Mouse (Mus musculus) induced T-regulatory cell, adult 2 months (primary cell): ENCODE results near the gene Ttc7b.
A peak's percentile ranks its signal among the peaks of the same experiment; 100 is the strongest.

Experiments used
- DNase-seq: peaks from one replicate; pipeline ENCODE4 v3.0.0-alpha.2; 2012; ENCODE audit warnings: low read depth

Gene Ttc7b

DNA sequence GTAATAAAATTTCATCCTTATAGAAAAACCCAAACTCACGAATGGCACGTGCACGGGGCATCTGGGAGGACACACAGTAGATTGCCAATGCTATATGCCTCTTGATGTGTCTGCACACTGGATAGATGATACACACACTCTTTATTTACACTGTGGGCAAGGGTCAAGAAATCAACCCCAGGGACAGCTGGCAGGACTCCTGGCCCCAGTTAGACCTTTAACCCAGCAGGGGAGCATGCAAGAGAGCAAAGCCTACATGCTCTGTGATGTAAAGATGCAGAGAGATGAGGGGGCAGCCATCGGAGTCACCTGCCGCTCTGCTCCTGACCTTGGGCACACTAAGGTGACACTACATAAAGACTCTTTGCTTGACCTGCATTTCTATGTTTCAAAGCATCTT, 32.3 kb downstream of the Ttc7b start:
- DNase-seq = no peak

- no peak for DNase-seq
Measured at GRCm38 (mm10) chr12:100486232-100486631, 34.4 kb downstream of the Ttc7b start.

DNA sequence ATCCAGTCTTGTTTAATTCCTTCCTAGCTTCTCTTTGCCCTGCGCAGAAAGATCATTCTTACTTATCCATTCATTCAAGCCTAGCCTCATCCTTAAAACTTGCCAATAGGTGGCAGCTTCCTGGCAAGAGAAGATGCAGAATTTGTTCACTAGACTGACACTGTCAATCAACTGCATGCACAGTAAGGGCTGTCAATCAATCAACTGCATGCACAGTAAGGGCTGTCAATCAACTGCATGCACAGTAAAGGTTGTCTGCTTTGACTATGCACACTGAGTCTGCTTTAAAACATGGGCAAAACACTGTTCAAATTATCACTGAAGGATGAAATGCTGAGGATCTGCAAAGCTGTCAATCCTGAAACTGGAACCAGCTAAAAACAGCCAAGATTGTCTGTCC, 37.6 kb downstream of the Ttc7b start:
- no peak for DNase-seq

- DNase-seq = no peak
Measured at GRCm38 (mm10) chr12:100482255-100482654, 38.4 kb downstream of the Ttc7b start.

GRCm38 (mm10) chr12:100481443-100482026, 39.1 kb downstream of the Ttc7b start:
- no peak for DNase-seq

GRCm38 (mm10) chr12:100480642-100481442, 39.8 kb downstream of the Ttc7b start:
- peak; percentile 5 for DNase-seq

GRCm38 (mm10) chr12:100479892-100480621, 40.6 kb downstream of the Ttc7b start:
- DNase-seq = peak; percentile 95

DNA sequence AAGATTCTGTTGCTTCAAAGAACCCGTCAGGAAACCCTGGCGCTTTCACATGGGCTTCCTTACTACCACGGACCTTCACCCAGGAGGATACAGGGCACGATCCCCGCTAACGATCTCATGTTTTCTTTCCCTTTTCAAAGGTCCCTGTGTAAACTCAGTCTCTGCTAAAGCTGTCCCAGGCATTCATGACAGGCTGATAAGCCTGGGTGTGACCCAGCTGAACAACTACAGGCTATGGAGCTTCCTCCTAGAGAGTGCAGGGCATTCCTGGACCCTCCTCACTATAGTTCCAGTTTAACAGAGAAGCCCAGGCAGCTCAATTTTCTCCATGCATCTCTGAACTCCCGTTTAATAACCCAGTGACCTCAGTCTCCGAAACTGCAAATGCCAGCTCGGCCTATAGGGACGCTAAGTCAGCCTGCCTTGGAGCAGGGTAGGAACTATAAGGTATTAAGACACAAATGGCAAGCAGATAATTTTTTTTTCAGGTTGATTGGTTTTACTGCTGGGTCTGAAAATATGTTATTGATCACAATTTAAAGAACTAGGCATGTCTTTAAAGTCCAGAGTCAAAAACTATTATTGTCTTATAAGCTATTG, 41.3 kb downstream of the Ttc7b start:
- peak; percentile 8 for DNase-seq

- no peak for DNase-seq
Measured at GRCm38 (mm10) chr12:100478615-100479014, 42.0 kb downstream of the Ttc7b start.

DNA sequence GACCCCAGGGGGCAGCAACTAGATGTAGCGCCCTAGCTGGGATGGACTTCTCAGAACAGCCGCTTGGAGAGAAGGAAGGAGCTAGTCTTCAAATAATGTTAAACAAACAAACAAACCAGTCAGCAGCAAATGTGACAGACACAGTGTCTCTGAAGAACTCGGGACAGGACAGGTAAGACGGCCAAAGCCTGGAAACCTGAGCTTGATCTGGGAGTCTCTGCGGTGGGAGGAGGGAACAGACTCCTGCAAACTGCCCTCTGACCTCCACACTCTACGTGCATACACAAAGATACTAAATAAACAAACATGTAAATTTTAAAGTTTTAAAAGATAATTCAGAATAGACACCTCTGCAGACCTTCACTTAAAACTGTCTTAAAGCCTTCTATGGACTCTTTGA, 42.5 kb downstream of the Ttc7b start:
- DNase-seq = no peak

DNA sequence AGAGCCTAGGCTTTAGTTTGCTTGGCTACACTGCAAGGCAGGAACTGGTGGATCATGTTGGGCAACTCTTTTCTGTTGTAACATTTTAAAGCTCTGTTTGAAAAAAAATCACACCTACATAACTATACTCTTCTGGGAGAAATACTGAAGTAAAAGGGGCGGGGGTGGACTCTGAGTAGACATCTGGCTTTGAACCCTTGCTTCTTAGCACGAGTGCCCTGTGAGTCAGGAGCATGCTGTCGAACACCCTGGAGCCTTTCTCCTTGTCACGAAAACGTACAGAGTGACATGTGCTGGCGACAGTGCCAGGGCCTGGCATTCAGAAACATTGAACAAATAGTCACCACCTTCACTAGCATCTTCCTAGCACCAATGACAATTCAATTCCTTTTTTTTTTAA, 43.2 kb downstream of the Ttc7b start:
- DNase-seq = no peak

- DNase-seq = no peak
Measured at GRCm38 (mm10) chr12:100476351-100476750, 44.3 kb downstream of the Ttc7b start.

DNA sequence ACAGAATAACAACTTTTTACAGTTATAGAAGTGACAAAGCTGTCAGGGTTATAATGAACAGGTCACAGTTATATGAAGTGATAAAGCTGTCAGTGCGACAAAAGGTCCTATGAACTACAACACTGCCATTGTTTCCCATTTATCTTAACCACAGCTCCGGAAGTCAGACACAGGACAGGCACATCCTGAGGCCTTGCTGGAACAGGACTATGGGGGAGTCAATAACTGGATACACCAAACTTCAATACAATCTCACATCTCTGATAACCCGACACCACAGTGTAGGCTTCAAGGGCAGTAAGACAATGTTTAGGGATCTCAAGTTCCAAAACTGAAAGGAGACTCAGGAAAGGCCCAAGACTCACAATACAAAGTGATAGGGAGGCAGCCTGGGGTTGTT, 45.1 kb downstream of the Ttc7b start:
- no peak for DNase-seq

DNA sequence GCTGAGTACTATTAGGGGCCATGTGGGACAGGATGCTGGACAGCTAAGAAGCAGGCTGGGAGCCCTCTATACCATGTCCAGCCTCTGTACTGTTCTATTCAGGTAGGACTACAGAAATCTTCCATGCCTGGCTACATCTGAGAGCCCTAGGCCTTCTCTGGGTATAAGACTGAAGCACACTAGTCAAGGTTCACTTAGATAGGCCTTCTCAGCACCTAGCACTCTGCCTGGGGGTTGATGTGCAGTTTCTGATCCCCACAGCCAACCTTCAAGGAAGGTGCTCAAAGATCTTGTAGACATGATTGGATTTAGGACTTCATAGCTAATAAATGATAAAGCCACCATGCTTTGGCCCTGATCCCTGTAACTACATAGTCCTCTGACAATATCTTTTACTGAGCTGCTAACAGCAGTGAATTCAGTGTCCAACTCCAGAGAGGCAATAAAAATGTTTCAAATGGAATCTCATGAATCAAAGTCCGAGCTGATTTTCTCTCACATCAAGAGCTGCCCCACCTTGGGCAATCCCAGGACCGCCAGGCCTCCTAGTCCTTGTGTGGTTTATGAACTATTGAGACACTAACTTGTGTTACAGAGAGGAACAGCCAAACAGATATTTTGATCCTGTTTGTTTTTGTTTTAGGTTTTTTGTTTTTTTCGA, 45.8 kb downstream of the Ttc7b start:
- no peak for DNase-seq

GRCm38 (mm10) chr12:100470295-100470694, 50.3 kb downstream of the Ttc7b start:
- no peak for DNase-seq

- no peak for DNase-seq
Measured at GRCm38 (mm10) chr12:100469503-100470293, 50.9 kb downstream of the Ttc7b start.

- DNase-seq = no peak
Measured at GRCm38 (mm10) chr12:100465101-100465715, 55.4 kb downstream of the Ttc7b start.

GRCm38 (mm10) chr12:100457701-100458100, 62.9 kb downstream of the Ttc7b start:
- no peak for DNase-seq

DNA sequence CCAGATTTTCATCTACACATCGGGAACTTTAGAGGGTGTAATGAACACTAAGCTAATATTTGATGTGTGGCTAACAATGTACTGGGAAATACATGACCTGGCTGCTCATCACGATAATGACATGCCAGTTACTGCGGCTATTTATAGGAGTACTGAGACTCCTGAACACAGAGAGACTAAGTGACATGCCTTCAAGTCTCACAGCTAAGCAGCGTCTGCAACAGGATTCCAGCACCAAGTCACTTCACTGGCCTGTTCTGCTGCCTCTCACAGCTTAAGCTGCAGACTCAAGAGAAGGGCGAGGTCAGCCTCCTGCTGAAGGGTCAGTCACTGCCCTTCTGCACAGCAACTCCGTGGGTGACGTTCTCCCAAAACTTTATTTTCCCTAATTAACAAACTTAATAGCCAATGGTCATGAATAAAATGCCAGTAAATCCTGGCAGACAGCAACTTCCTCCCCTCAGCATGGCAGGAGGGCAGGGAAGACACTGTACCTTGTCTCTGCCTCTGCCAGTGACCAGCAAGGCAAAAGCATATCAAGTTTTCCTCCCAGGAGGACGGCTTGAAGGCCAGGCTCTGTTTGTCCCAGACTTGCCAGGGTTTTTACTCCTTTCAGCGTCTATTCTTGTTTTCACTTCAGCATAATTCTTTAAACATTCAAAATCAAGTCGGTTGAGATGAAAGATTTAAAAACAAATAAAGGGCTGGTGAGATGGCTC, 64.2 kb downstream of the Ttc7b start:
- no peak for DNase-seq

GRCm38 (mm10) chr12:100455453-100455852, 65.2 kb downstream of the Ttc7b start:
- DNase-seq = no peak
